Mouse (Mus musculus) embryonic facial prominence, embryonic 15.5 days (tissue): ENCODE data around the gene Tcn2. TPM values are rescaled to one million over a fixed set of nuclear protein-coding genes. Genes with fewer than 3 reads are reported as not detected.
A peak's percentile ranks its signal among the peaks of the same experiment; 100 is the strongest.
"Not testable (repeated sequence)": the region's sequence is repeated elsewhere in the genome, so short reads cannot be mapped to it uniquely, and the experiment has no call there.

Source experiments
- ATAC-seq: fragments of 200-750 bp; cut with Nextera tagmentation; 2 replicates; pipeline ENCODE4 v1.8.0; 2017; ENCODE audit warnings: low read depth, moderate TSS enrichment; ENCODE audit not compliant: insufficient number of reproducible peaks, low FRiP score, low TSS enrichment
- H3K27ac ChIP-seq: fragments of 300-500 bp; sonication (generic); replicated peaks from 2 replicates; pipeline ENCODE4 v1.5.1; 2015; ENCODE audit warnings: mild to moderate bottlenecking, inconsistent platforms
- H3K27me3 ChIP-seq: fragments of 300-500 bp; sonication (generic); 2 replicates; pipeline ENCODE4 v1.6.1; 2015; ENCODE audit warnings: inconsistent platforms
- H3K36me3 ChIP-seq: fragments of 300-500 bp; sonication (generic); 2 replicates; pipeline ENCODE4 v1.6.1; 2015; ENCODE audit warnings: mild to moderate bottlenecking, inconsistent platforms
- H3K4me1 ChIP-seq: fragments of 300-500 bp; sonication (generic); 2 replicates; pipeline ENCODE4 v1.6.1; 2015; ENCODE audit warnings: inconsistent platforms
- H3K4me2 ChIP-seq: fragments of 300-500 bp; sonication (generic); replicated peaks from 2 replicates; pipeline ENCODE4 v1.6.1; 2015; ENCODE audit warnings: mild to moderate bottlenecking, inconsistent platforms
- H3K4me3 ChIP-seq: fragments of 300-500 bp; sonication (generic); replicated peaks from 2 replicates; pipeline ENCODE4 v1.5.1; 2015; ENCODE audit warnings: mild to moderate bottlenecking, inconsistent platforms
- H3K9ac ChIP-seq: fragments of 300-500 bp; sonication (generic); 2 replicates; pipeline ENCODE4 v1.6.1; 2015; ENCODE audit warnings: inconsistent platforms
- H3K9me3 ChIP-seq: fragments of 300-500 bp; sonication (generic); replicated peaks from 2 replicates; pipeline ENCODE4 v1.6.1; 2016; ENCODE audit warnings: inconsistent platforms
- WGBS: fragments of 180-500 bp; shearing (Covaris S2); methylation state at CpG from one replicate; pipeline ENCODE4 v1.1.7; 2015; 5-methylcytosine and 5-hydroxymethylcytosine counted together
- polyA plus RNA-seq: library from polyadenylated mRNA; unstranded; fragments of >200 nt; fragmentation: Nextera tagmentation; extraction: Ambion mirVana; gene quantifications from 2 replicates; pipeline ENCODE4 v1.2.1, GENCODE M21; 2015

Tcn2 gene
- polyA plus RNA-seq, 1 experiment from 2014 or later, result 55.9 TPM

DNA sequence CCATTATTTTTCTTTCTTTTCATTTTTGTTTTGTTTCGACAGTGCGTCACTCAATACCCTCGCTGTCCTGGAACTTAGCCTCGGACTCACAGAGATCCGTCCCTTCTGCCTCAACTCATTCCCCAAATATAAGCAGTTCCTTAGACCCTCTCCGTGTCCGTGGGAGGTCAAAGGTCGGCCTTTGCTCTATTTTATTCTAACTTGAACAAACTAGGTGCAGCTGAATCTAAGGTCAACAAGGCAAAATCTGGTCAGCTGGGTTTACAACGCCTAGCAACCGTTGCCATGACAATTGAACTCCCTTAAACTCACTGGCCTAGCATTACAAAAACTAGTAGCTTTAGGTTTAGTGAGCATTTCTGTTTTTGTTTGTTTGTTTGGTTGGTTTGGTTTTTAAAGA is 31.2 kb upstream of the Tcn2 start:
- Histone ChIP-seq H3K36me3 (peaks cover 5% of the 10 kb centered on the region), H3K9ac (no peak overlapping the region), H3K4me3 (peak overlapping the region; percentile 88), H3K27me3 (no peaks in the 10 kb centered on the region), H3K27ac (0 out of 2 replicates have a peak overlapping the region, but pooled peaks have one; percentile 81), H3K4me1 (peaks cover 12% of the 10 kb centered on the region), H3K9me3 (no peaks in the 10 kb centered on the region), H3K4me2 (peak overlapping the region; percentile 69)
- 85% methylated on average over 10 of the region's 10 CpGs for WGBS
- ATAC-seq, result no peak

DNA sequence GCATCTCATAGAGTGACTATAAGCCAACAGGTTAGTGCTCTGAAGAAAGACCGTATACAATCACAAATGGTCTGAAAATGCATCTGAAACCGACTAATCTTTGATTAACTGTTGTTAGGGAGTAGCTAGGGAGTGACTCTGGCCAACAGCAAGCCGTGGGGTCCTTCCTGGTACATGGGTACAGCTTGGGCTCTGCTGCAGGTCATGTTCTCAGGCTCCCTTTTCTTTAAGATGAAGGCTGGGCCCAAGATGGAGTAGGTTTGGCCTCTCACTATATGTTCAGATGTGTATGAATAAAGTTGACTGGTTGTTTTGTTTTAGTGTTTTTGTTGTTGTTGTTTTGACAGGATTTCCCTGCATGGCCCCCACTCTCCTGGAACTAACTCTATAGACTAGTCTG is 29.8 kb upstream of the Tcn2 start:
- Histone ChIP-seq H3K27ac (no peak overlapping the region), H3K9ac (no peak overlapping the region), H3K4me3 (no peak overlapping the region), H3K9me3 (no peaks in the 10 kb centered on the region), H3K36me3 (no peaks in the 10 kb centered on the region), H3K27me3 (no peaks in the 10 kb centered on the region), H3K4me2 (no peak overlapping the region), H3K4me1 (peaks cover 12% of the 10 kb centered on the region)
- no peak for ATAC-seq
- 73% methylated on average over 3 of the region's 3 CpGs for WGBS

DNA sequence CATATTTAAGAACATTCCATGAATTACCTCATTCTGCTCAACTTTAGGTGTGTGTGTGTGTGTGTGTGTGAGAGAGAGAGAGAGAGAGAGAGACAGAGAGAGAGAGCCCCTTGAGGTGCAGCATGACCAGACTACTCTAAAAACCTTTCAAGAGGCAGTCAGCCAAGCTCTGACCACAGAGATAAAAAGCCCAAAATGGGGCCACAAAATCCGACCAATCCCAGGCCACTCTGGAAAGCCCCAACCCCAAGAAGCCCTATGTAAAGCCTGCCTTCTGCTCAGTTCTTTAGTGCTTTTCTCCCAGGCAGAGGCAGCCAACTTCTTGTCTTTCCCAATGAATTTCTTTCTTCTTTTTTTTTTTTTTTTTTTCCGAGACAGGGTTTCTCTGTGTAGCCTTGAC is 28.9 kb upstream of the Tcn2 start:
- H3K4me1 ChIP-seq, result peaks cover 8% of the 10 kb centered on the region
- no peak overlapping the region for H3K27ac ChIP-seq
- H3K36me3 ChIP-seq, result no peaks in the 10 kb centered on the region
- no peaks in the 10 kb centered on the region for H3K9me3 ChIP-seq
- no peak overlapping the region for H3K9ac ChIP-seq
- H3K4me3 ChIP-seq, result no peak overlapping the region
- ATAC-seq, result no peak
- H3K4me2 ChIP-seq, result no peak overlapping the region
- WGBS, result 41% methylated on average over 2 of the region's 2 CpGs
- no peaks in the 10 kb centered on the region for H3K27me3 ChIP-seq

DNA sequence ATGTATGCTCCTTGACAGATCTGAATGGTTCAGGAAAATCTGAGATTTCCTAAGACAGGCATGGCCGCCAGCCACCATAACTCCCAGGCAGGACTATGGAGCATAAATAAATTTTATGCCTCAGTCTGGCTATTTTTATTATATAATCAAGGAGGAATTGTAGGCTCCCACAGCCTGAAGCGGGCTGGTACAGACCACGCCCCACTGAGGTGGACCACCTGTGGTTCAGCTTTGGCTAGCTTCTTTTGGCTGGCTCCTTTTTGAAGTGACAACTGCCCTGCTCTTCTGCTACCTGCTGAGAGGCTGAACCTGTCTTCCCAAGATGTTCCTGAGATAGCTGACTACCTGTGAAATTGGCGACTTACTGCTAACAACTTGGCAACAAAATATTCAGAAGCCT is 23.4 kb upstream of the Tcn2 start:
- H3K27me3 ChIP-seq, H3K9ac ChIP-seq, H3K36me3 ChIP-seq, H3K27ac ChIP-seq, H3K9me3 ChIP-seq, ATAC-seq, H3K4me2 ChIP-seq, H3K4me3 ChIP-seq, H3K4me1 ChIP-seq: not testable (repeated sequence)
- WGBS, result 68% methylated on average over 4 of the region's 4 CpGs

DNA sequence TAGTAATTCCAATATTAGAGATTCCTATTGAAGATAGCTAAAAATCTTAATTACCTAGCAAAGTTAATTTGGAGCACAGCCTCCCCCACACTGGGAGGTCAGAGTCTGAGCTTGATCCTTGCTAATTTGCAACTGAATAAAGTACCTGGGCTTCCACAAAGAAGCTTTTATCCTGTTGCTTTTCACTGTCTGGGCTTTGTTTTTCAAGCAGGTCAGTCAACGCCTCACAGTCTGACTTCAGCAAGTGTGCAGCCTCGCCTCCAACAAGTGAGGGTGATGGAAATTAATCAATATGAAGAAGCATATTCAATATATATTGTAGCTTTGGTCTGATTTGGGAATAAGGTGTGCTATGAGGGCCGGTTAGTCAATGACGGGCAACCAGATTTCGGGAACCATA is 22.9 kb upstream of the Tcn2 start:
- not testable (repeated sequence) for ATAC-seq, H3K4me1 ChIP-seq, H3K36me3 ChIP-seq, H3K27ac ChIP-seq, H3K4me2 ChIP-seq, H3K9ac ChIP-seq, H3K9me3 ChIP-seq, H3K4me3 ChIP-seq, H3K27me3 ChIP-seq
- WGBS, result 79% methylated on average over 5 of the region's 5 CpGs

DNA sequence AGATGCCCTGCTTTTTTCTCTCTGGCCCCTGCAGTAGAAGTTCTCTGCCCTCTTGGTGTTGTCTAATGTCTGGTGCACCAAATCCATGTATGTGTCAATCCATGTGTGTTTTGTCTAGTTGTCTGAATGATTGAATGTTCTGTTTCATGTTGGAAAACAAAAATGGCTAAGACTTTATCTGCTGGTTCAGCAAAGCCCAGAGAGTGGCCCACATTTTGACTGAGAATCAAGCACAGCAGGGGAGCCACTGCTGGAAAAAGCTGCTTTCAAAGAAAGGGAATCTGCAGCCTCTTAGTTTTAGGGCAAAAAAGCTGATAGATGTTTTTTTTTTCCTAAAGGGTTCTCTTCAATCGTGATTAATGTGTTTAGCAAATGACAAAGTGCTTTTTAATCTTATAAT is 14.4 kb upstream of the Tcn2 start:
- 16% methylated on average over 1 of the region's 1 CpGs for WGBS
- no peaks in the 10 kb centered on the region for H3K36me3 ChIP-seq
- H3K27ac ChIP-seq, result no peak overlapping the region
- ATAC-seq, result no peak
- H3K4me3 ChIP-seq, result no peak overlapping the region
- no peak overlapping the region for H3K4me2 ChIP-seq
- H3K9ac ChIP-seq, result no peak overlapping the region
- no peaks in the 10 kb centered on the region for H3K9me3 ChIP-seq
- H3K4me1 ChIP-seq, result no peaks in the 10 kb centered on the region
- peaks cover 8% of the 10 kb centered on the region for H3K27me3 ChIP-seq

DNA sequence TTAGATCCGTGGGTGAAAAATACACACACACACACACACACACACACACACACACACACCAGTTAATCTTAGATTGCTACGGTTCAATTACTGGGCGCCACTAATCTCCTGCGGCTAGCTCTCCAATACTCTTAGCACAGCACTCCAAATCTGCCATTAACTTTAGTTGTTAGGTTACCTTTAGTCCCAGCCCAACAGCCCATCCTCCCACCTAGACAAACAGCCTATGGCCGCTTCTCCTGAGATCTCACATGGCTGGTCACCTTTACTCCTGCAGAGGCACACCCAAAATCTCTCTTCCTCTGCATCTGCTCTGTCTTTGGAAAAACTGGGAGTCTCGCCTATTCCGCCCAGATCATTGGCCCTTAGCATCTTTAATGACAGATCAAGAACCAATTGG is 9.4 kb upstream of the Tcn2 start:
- 81% methylated on average over 7 of the region's 7 CpGs for WGBS
- no peak for ATAC-seq
- Histone ChIP-seq H3K36me3 (no peaks in the 10 kb centered on the region), H3K4me3 (no peak overlapping the region), H3K27ac (no peak overlapping the region), H3K9ac (no peak overlapping the region), H3K9me3 (no peaks in the 10 kb centered on the region), H3K4me1 (no peaks in the 10 kb centered on the region), H3K4me2 (no peak overlapping the region), H3K27me3 (peaks cover 8% of the 10 kb centered on the region)

DNA sequence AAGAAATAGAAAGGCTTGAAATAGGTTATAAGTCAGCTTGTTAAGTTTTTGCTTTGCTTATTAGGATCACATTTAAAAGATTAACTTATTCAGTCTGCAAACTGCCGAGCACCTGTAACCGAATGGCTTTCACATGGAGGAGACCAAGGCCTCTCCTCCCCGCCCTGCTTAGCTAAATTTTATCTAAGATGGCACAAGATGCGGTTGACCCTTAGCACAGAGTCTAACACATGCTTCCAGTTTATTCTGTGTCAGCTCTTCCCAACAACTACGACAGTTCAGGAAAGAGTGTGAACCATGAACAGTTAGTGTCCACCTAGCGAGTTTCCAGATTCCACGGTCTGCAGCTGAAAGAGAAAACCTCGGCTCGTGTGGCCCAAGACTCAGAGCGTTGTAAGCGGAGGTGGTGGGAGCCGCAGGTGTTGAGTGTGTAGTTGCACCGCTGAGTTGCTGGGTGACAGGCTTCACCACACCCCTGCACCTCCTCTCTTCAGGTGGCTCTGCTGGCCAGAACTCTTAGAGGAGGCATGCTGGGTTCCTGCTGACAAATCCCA is 5.4 kb upstream of the Tcn2 start:
- Histone ChIP-seq H3K4me2 (no peak overlapping the region), H3K36me3 (no peaks in the 10 kb centered on the region), H3K9ac (no peak overlapping the region), H3K27me3 (no peaks in the 10 kb centered on the region), H3K27ac (no peak overlapping the region), H3K4me1 (0 out of 2 replicates have a peak, but pooled peaks cover 1% of the 10 kb centered on the region), H3K4me3 (no peak overlapping the region), H3K9me3 (no peaks in the 10 kb centered on the region)
- 78% methylated on average over 13 of the region's 13 CpGs for WGBS
- ATAC-seq, result no peak

DNA sequence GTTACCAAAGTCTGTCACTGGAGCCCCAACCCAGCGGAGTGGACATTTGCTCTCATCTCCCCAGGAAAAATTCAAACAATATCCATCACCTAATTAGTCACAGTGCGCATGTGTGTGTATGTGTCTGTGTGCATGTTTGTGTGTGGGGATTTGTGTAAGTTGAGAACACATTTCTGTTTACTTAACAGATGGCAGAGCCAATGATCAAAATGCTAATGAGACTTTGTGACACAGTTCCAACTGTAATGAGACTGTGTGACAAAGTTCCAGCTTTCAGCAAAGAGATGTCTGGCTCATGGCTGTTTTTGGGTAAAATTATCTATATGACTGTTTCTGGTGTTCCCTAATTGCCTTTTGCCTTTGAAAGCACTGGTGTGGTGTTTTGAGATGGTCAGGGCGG is 4.4 kb upstream of the Tcn2 start:
- H3K27ac ChIP-seq, result no peak overlapping the region
- peaks cover 9% of the 10 kb centered on the region for H3K4me1 ChIP-seq
- no peaks in the 10 kb centered on the region for H3K9me3 ChIP-seq
- no peak overlapping the region for H3K4me2 ChIP-seq
- ATAC-seq, result no peak
- H3K9ac ChIP-seq, result no peak overlapping the region
- H3K4me3 ChIP-seq, result no peak overlapping the region
- no peaks in the 10 kb centered on the region for H3K27me3 ChIP-seq
- WGBS, result 85% methylated on average over 3 of the region's 3 CpGs
- no peaks in the 10 kb centered on the region for H3K36me3 ChIP-seq

DNA sequence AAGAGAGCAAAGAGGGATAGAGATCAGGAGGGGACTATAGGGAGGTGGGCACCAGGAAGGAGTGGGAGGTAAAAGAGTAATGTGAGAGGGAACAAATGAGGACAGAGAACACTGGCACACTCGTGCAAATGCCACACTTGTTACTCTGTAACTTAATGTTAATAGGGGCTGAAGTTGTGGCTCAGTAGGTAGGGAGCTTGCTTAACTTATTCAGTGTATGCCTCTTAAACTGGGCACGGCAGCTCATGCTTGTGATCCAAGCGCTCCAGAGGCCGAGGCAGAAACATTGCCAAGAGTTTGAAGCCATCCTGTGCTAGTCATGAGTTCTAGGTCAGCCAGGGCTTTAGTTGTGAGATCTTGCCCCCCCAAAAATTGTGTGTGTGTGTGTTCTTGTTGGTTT is 3.2 kb upstream of the Tcn2 start:
- 69% methylated on average over 4 of the region's 4 CpGs for WGBS
- no peak for ATAC-seq
- Histone ChIP-seq H3K27me3 (no peaks in the 10 kb centered on the region), H3K4me2 (no peak overlapping the region), H3K9ac (no peak overlapping the region), H3K4me1 (peaks cover 17% of the 10 kb centered on the region), H3K27ac (no peak overlapping the region), H3K36me3 (no peaks in the 10 kb centered on the region), H3K9me3 (no peaks in the 10 kb centered on the region), H3K4me3 (no peak overlapping the region)

DNA sequence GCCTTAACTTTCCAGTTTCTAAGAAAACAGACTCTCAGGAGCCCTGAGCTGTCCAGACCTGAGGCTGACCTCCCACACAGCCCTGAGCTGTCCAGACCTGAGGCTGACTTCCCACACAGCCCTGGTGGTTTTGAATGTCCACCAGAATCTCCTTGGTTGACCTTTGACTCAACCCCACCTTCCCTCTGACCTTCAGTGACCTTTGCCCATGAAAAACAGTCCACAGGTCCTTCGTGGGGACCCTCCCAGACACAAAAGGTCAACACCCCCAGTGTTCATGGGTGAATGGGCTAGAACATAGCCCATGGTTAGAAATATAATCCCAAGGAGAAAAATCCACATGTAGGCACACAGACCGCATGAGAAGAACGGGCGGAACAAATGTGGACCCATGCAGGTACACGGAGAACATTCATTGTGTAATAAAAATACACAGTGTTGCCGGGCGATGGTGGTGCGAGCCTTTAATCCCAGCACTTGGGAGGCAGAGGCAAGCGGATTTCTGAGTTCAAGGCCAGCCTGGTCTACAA is 1.9 kb upstream of the Tcn2 start:
- Histone ChIP-seq H3K9me3 (no peaks in the 10 kb centered on the region), H3K4me3 (no peak overlapping the region), H3K27me3 (no peaks in the 10 kb centered on the region), H3K4me1 (peaks cover 17% of the 10 kb centered on the region), H3K4me2 (no peak overlapping the region), H3K27ac (no peak overlapping the region), H3K36me3 (no peaks in the 10 kb centered on the region), H3K9ac (no peak overlapping the region)
- no peak for ATAC-seq
- WGBS, result 82% methylated on average over 9 of the region's 9 CpGs

DNA sequence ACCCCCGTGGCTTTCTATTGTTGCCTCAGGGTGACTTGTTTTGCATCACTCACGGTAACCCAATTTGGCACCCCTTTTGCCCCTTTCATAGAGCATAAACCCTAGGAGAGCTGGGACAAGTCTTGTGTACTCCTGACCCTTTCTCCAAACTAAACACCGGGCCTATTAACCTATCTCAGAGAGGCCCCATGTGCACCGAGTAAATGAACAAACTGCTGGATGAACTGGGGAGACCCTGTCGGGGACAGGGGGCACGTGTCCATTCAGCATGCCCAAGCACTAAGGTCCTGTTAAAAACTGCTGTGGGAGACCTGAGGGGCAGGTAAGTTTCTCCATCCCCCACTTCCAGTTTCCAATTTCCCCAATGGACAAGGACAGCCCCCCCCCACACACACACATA is 1.0 kb downstream of the Tcn2 start:
- Histone ChIP-seq H3K4me3 (peak overlapping the region; percentile 49), H3K36me3 (peaks cover 14% of the 10 kb centered on the region), H3K4me1 (peaks cover 17% of the 10 kb centered on the region), H3K27me3 (no peaks in the 10 kb centered on the region), H3K27ac (no peak overlapping the region), H3K9me3 (no peaks in the 10 kb centered on the region), H3K4me2 (peak overlapping the region; percentile 67), H3K9ac (no peak overlapping the region)
- 23% methylated on average over 6 of the region's 6 CpGs for WGBS
- no peak for ATAC-seq
